Mouse (Mus musculus): Measurements from ENCODE around the gene Comt. TPM values are rescaled to one million over a fixed set of nuclear protein-coding genes. Genes with fewer than 3 reads are reported as not detected.
A peak's percentile ranks its signal among the peaks of the same experiment; 100 is the strongest.

Comt gene
- polyA plus RNA-seq, 1 experiment from 2014 or later = 62.0 TPM

GRCm38 (mm10) chr16:18429641-18430040 lies 3.0 kb upstream of the Comt start:
- Histone ChIP-seq H3K27me3 (ENCODE audit: low read depth, poor library complexity, severe bottlenecking) (no peaks in the 10 kb centered on the region), H3K9me3 (replicated peaks) (0 out of 2 replicates have a peak, but pooled peaks cover under 1% of the 10 kb centered on the region), H3K27ac (replicated peaks) (no peak overlapping the region), H3K4me1 (peaks cover 26% of the 10 kb centered on the region), H3K4me3 (no peak overlapping the region), H3K36me3 (peaks cover 11% of the 10 kb centered on the region; the same call in 1 of the 2 replicates)
- WGBS = 90% methylated on average over 8 of the region's 8 CpGs
- DNase-seq (ENCODE audit: low spot score) = no peak

GRCm38 (mm10) chr16:18428516-18429042 lies 1.9 kb upstream of the Comt start:
- peaks cover 11% of the 10 kb centered on the region for H3K36me3 ChIP-seq
- no peaks in the 10 kb centered on the region for H3K9me3 ChIP-seq (replicated peaks)
- peaks cover 35% of the 10 kb centered on the region for H3K4me1 ChIP-seq
- no peak overlapping the region for H3K4me3 ChIP-seq
- no peak for DNase-seq (ENCODE audit: low spot score)
- 90% methylated on average over 7 of the region's 7 CpGs for WGBS
- H3K27me3 ChIP-seq (ENCODE audit: low read depth, poor library complexity, severe bottlenecking) = no peaks in the 10 kb centered on the region
- 0 out of 2 replicates have a peak overlapping the region, but pooled peaks have one; percentile 1 for H3K27ac ChIP-seq (replicated peaks)

GRCm38 (mm10) chr16:18428011-18428515 lies 1.4 kb upstream of the Comt start:
- no peak overlapping the region for H3K4me3 ChIP-seq
- 88% methylated on average over 5 of the region's 5 CpGs for WGBS
- no peak for DNase-seq (ENCODE audit: low spot score)
- peaks cover 15% of the 10 kb centered on the region for H3K36me3 ChIP-seq
- 0 out of 2 replicates have a peak overlapping the region, but pooled peaks have one; percentile 1 for H3K27ac ChIP-seq (replicated peaks)
- H3K4me1 ChIP-seq = peaks cover 35% of the 10 kb centered on the region
- no peaks in the 10 kb centered on the region for H3K27me3 ChIP-seq (ENCODE audit: low read depth, poor library complexity, severe bottlenecking)
- no peaks in the 10 kb centered on the region for H3K9me3 ChIP-seq (replicated peaks)

GRCm38 (mm10) chr16:18426215-18426791 lies 349 bp downstream of the Comt start, which contains the start of gene Txnrd2:
Gene Txnrd2 (plus strand): TSS chr16:18426384.
- Histone ChIP-seq H3K27ac (replicated peaks) (peak within 1 kb of the TSS; percentile 97), H3K4me1 (peaks cover 35% of the 10 kb centered on the region), H3K36me3 (peaks cover 31% of the 10 kb centered on the region), H3K27me3 (ENCODE audit: low read depth, poor library complexity, severe bottlenecking) (no peaks in the 10 kb centered on the region), H3K9me3 (replicated peaks) (no peaks in the 10 kb centered on the region), H3K4me3 (peak within 1 kb of the TSS; percentile 98)
- peak; percentile 81 for DNase-seq (ENCODE audit: low spot score)
- under 1% methylated on average over 52 of the region's 52 CpGs for WGBS

GRCm38 (mm10) chr16:18425475-18426214 lies 1.0 kb downstream of the Comt start:
- Histone ChIP-seq H3K4me3 (peak overlapping the region; percentile 98), H3K9me3 (replicated peaks) (no peaks in the 10 kb centered on the region), H3K27ac (replicated peaks) (peak overlapping the region; percentile 97), H3K4me1 (peaks cover 35% of the 10 kb centered on the region), H3K27me3 (ENCODE audit: low read depth, poor library complexity, severe bottlenecking) (no peaks in the 10 kb centered on the region), H3K36me3 (peaks cover 28% of the 10 kb centered on the region)
- no peak for DNase-seq (ENCODE audit: low spot score)
- 31% methylated on average over 10 of the region's 10 CpGs for WGBS

GRCm38 (mm10) chr16:18424364-18425045 lies 2.1 kb downstream of the Comt start:
- peaks cover 35% of the 10 kb centered on the region for H3K4me1 ChIP-seq
- DNase-seq (ENCODE audit: low spot score) = no peak

GRCm38 (mm10) chr16:18423915-18424265 lies 2.8 kb downstream of the Comt start:
- no peaks in the 10 kb centered on the region for H3K9me3 ChIP-seq (replicated peaks)
- H3K36me3 ChIP-seq = peaks cover 31% of the 10 kb centered on the region
- no peak for DNase-seq (ENCODE audit: low spot score)
- no peak overlapping the region for H3K4me3 ChIP-seq
- WGBS = 93% methylated on average over 5 of the region's 5 CpGs
- H3K27me3 ChIP-seq (ENCODE audit: low read depth, poor library complexity, severe bottlenecking) = no peaks in the 10 kb centered on the region
- H3K27ac ChIP-seq (replicated peaks) = no peak overlapping the region
- H3K4me1 ChIP-seq = peaks cover 35% of the 10 kb centered on the region

More at GRCm38 (mm10) chr16:18424364-18425045, 2.1 kb downstream of the Comt start:
- Histone ChIP-seq H3K27me3 (ENCODE audit: low read depth, poor library complexity, severe bottlenecking) (no peaks in the 10 kb centered on the region), H3K4me3 (no peak overlapping the region), H3K27ac (replicated peaks) (no peak overlapping the region), H3K9me3 (replicated peaks) (no peaks in the 10 kb centered on the region), H3K36me3 (peaks cover 28% of the 10 kb centered on the region)
- 88% methylated on average over 11 of the region's 11 CpGs for WGBS

GRCm38 (mm10) chr16:18423203-18423914 lies 3.3 kb downstream of the Comt start:
- Histone ChIP-seq H3K4me3 (no peak overlapping the region), H3K9me3 (replicated peaks) (no peaks in the 10 kb centered on the region), H3K27ac (replicated peaks) (no peak overlapping the region), H3K27me3 (ENCODE audit: low read depth, poor library complexity, severe bottlenecking) (no peaks in the 10 kb centered on the region), H3K4me1 (peaks cover 35% of the 10 kb centered on the region), H3K36me3 (peaks cover 35% of the 10 kb centered on the region)
- 93% methylated on average over 7 of the region's 7 CpGs for WGBS
- DNase-seq (ENCODE audit: low spot score) = no peak

- no peak overlapping the region for H3K27ac ChIP-seq (replicated peaks)
- H3K27me3 ChIP-seq (ENCODE audit: low read depth, poor library complexity, severe bottlenecking) = no peaks in the 10 kb centered on the region
- H3K4me3 ChIP-seq = no peak overlapping the region
- peaks cover 16% of the 10 kb centered on the region for H3K4me1 ChIP-seq
- H3K9me3 ChIP-seq (replicated peaks) = no peaks in the 10 kb centered on the region
- peaks cover 52% of the 10 kb centered on the region for H3K36me3 ChIP-seq
- WGBS = 72% methylated on average over 3 of the region's 3 CpGs
- DNase-seq (ENCODE audit: low spot score) = no peak
Observed at GRCm38 (mm10) chr16:18420571-18420970, 6.1 kb downstream of the Comt start.

GRCm38 (mm10) chr16:18419603-18420026 lies 7.0 kb downstream of the Comt start:
- H3K36me3 ChIP-seq = peaks cover 61% of the 10 kb centered on the region
- 79% methylated on average over 1 of the region's 1 CpGs for WGBS
- no peaks in the 10 kb centered on the region for H3K9me3 ChIP-seq (replicated peaks)
- no peak for DNase-seq (ENCODE audit: low spot score)
- no peak overlapping the region for H3K27ac ChIP-seq (replicated peaks)
- no peaks in the 10 kb centered on the region for H3K27me3 ChIP-seq (ENCODE audit: low read depth, poor library complexity, severe bottlenecking)
- no peak overlapping the region for H3K4me3 ChIP-seq
- H3K4me1 ChIP-seq = peaks cover 9% of the 10 kb centered on the region

- no peak overlapping the region for H3K4me3 ChIP-seq
- peaks cover 63% of the 10 kb centered on the region for H3K36me3 ChIP-seq
- no peaks in the 10 kb centered on the region for H3K9me3 ChIP-seq (replicated peaks)
- DNase-seq (ENCODE audit: low spot score) = no peak
- 92% methylated on average over 4 of the region's 4 CpGs for WGBS
- H3K27ac ChIP-seq (replicated peaks) = no peak overlapping the region
- no peaks in the 10 kb centered on the region for H3K27me3 ChIP-seq (ENCODE audit: low read depth, poor library complexity, severe bottlenecking)
- H3K4me1 ChIP-seq = peaks cover 4% of the 10 kb centered on the region; the same call in 1 of the 2 replicates
Observed at GRCm38 (mm10) chr16:18418756-18419602, 7.7 kb downstream of the Comt start.
